Mouse (Mus musculus): ENCODE data around the gene Chchd2.
"Not testable (repeated sequence)": the region's sequence is repeated elsewhere in the genome, so short reads cannot be mapped to it uniquely, and the experiment has no call there.

Chchd2 gene

DNA sequence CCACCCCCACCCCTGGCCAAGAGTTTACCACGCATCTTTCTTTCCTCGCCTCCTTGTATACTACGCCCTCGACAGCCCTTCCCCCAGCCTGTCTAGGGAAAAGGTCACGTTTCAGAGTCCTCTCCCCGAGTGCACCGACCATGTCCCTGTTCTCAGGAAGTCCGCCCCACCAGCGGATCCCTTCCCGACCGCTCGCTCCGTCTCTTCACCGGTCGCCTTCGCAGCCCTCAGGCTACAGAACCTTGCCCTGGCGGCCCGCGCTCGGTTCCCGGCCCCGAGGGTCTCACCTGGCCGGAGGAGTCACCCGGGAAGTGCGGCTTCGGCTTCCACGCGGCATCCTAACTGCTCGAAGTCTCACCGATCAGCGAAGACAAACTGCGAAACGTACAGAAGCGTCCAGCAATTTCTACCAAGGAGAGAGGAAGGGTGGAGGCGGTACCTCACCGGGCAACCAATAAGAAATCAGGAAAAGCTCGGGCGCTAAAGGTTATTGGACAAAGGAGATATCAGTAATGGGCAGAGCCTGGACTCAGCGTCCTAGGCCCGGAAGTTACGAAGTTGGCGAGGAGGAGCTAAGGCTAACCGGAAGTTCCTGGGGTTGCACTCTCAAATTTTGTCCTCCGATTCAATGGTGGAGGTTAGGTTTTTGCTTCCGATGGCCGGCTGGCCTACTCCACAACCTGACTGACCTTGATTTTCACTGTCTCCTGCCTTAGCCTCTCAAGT is at the start of gene Chchd2:
Gene Chchd2 (minus strand): TSS at position 560 of the 726 bp plus-strand sequence.
- peak; percentile 99 for DNase-seq (ENCODE audit: low read depth, low spot score)

DNA sequence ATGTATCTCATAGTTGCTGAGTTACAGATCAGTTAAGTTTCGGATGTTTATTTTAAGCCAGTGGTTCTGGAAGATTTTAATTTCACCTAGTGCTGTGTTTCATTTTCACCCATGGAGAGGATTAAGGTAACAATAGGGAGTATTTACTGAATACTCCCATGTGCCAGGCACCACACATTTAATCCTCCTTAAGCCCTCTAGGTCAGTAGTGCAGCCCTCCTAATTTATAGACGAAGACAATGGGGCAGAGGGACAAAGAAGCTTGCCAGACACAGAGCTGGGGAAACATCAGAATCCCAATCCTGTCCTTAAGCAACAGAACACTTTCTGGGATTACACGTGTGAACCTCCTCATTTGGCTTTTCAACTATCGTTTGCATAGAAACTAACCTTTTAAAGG is 49.7 kb upstream of the Chchd2 start:
- DNase-seq (ENCODE audit: low read depth, low spot score) = no peak

DNA sequence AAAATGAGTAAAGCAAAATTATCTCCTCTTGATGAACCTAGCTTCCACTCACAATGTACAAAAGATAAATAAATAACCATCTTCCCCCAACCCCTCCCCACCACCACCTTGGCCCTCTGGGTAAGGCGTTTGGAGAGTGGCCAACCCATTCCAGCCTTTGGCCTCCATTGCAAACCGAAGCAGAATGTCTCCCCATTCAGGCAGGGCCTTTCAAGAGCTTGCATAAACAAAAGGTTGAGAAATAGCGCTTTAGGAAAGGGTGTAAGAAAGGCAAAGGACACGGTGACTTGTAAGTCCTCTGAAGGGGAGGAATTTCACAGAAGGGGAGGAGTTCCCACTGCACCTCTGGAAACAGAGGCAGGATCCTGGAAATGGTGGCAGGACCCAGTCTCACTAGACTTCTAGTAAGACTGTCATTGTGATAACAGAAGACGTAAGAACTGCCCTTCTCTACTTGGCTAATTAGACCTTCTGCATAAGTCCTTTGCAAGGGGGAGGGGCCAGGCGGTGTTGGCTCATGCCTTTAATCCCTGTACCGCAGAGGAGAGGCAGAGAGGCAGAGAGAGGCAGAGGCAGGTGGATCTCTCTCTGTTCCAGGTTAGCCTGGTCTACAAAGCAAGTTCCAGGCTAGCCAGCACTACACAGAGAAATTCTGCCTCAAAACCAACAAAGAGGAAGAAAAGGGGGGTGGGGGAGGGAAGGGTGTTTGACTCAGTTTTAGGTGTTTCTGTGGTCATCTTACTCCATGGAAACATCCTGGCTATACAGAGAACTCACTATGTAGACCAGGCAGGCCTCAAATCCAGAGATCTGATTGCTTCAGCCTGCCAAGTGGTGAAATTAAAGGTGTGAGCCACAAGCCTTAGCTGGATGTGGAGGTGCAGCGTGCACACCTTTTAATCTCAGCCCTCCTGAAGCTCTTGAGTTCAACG is 42.9 kb upstream of the Chchd2 start:
- DNase-seq (ENCODE audit: low read depth, low spot score) = no peak

DNA sequence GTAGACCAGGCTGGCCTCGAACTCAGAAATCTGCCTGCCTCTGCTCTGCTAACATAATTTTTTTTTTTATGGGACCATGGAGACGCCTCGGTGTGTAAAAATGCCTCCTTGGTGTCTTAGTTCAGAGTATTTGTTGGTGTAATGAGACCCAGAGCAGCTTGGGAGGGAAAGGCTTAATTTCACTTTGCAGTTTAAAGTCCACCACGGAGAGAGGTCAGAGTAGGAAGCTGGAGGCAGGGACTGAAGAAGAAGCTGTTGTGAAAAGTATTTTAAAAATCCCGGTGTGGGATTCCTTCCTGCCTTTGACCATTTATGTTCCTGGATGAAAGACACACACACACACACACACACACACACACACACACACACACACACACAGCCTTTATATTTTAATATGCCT is 38.7 kb upstream of the Chchd2 start:
- DNase-seq (ENCODE audit: low read depth, low spot score) = no peak

DNA sequence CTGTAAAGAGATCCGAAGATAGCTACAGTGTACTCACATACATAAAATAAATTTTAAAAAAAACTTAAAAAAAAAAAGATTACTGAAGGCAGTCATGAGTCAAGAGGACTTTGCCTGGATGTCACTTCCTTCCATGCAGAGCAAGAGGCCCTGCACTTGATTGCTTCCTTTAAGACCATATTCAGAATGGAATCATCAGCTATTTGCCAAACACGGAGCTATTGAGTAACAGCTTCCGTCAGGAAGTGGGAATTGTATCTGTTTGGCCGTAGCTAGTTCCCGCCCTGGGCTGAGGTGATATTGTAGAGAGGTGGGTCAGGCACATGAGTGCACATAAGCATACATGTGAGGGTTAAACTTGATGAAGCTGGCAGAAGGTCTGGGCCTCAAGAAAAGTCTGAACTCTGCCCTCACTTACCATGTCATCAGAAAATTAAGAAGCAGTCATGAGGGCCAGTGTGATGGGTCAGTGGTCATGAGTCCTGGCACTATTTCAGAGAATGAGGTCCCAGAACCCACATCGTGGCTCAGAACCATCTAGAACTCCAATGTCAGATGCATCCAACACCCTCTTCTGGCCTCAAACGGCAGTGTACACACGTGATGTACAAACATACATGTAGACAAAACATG is 37.7 kb upstream of the Chchd2 start:
- DNase-seq (ENCODE audit: low read depth, low spot score) = no peak

DNA sequence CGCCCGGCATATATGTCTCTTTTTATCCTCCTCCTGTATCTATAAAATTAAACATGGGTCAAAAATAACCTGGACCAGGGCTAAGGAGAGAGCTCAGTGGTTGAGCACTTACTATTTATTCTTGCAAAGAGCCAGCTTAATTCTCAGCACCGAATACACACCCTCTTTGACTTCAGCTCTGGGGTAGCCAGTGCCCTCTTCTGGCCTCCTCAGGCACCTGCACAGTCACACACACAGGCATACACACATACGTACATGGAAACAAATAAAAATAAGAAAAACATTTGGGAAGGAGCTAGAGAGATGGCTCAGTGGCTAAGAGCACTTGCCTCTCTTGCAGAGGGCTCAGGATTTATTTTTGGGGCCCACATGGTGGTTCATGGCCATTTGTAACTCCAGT is 34.7 kb upstream of the Chchd2 start:
- no peak for DNase-seq (ENCODE audit: low read depth, low spot score)

DNA sequence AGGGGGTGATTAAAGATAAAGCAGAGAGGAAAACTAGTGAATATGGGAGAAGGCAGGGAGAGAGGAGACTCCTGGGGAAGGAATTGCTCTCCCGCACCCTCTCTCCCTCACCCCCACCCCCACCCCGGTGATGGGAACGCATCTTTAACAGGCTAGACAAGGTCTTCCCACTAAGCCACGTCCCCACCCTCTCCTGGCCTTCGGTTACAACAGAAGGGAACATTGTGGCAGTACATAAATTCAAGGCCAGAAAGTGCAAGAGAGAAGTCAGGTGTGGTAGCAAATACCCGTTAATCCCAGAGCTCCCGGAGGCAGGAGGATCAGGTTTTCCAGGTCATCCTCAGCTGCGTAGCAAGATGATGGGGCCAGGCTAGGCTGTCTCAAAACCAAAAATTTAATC is 32.0 kb upstream of the Chchd2 start:
- no peak for DNase-seq (ENCODE audit: low read depth, low spot score)

DNA sequence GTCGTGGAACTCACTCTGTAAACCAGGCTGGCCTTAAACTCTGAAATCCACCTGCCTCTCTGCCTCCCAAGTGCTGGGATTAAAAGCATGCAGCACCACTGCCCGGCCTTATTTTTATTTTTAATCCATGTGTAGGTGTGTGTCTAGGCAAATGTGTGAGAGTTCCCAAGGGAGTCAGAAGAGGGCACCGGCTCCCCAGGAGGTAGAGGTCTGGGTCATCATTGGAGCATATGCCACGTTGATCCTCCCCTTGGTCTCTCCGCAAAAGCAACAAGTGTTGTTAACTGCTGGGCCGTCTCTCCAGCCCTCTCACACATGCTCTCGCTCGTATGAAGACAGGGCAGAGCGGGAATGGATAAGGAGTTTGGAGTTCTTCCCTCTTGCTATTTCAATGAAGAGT is 31.5 kb upstream of the Chchd2 start:
- DNase-seq (ENCODE audit: low read depth, low spot score) = no peak

DNA sequence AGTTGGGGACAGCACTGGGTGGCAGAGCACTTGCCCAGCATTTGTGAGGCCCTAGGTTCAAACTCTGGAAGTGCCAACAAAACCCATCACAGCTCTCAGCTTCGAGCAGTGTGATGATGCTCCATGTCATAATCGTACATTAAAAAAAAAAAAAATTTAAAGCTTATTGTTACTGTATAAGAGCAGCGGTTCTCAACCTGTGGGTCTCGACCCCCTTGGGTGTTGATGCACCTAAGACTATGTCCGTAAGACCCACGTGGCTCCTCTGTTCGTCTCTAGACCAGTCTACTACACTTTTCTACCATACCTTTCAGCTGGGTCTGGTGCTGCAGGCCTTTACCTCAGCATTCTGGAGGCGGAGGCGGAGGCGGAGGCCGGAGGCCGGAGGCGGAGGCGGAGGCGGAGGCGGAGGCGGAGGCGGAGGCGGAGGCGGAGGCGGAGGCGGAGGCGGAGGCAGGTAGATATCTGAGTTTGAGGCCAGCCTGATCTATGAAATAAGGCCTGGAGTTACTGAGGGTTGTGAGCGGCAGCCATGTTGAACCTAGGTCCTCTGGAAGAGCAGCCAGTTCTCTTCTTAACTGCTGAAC is 30.9 kb upstream of the Chchd2 start:
- DNase-seq (ENCODE audit: low read depth, low spot score) = no peak

DNA sequence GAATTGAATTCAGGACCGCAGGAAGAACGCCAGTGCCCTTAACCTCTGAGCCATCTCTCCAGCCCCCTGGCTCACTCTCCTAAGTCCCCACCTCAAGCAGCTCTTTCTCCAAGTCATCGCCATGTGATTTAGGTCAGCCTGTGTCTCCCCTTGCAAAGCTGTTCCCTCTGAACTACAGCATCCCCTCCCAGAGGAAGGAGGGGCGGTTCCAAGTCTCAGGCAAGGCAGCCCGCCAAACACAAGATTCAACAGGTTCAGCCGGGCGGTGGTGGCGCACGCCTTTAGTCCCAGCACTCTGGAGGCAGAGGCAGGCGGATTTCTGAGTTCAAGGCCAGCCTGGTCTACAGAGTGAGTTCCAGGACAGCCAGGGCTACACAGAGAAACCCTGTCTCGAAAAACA is 28.2 kb upstream of the Chchd2 start:
- DNase-seq (ENCODE audit: low read depth, low spot score) = not testable (repeated sequence)

DNA sequence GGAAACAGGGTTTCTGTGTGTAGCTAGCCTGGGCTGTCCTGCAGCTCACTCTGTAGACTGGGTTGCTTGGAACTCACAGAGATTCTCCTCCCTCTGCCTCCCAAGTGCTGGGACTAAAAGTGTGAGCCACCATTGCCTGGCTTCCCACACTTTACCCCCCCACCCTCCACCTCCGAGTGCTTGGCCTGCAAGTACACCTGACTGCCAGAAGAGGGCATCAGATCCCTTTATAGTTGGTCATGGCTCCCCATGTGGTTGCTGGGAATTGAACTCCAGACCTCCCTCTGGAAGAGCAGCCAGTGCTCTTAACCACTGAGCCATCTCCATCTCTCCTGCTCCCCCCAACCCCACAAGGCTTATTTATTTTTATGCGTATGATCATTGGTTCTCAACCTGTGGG is 26.8 kb upstream of the Chchd2 start:
- DNase-seq (ENCODE audit: low read depth, low spot score) = no peak

DNA sequence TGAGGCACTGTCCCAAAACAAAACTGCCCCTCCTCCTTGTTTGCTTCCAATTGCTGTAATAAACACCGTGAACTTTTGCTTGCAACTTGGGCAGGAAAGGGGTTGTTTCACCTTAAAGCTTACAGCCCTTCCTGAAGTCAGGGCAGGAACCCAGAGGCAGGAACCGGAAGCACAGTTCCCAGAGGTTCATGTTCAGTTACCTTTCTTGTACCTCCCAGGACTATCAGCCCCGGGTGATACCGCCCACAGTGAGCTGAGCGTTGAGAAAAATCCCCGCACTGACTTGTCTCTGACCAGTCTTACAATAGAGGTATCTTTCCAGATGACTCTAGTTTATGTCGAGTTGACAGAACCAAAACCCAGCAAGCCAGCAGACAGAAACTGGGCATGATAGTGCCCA is 22.3 kb upstream of the Chchd2 start:
- DNase-seq (ENCODE audit: low read depth, low spot score) = no peak

DNA sequence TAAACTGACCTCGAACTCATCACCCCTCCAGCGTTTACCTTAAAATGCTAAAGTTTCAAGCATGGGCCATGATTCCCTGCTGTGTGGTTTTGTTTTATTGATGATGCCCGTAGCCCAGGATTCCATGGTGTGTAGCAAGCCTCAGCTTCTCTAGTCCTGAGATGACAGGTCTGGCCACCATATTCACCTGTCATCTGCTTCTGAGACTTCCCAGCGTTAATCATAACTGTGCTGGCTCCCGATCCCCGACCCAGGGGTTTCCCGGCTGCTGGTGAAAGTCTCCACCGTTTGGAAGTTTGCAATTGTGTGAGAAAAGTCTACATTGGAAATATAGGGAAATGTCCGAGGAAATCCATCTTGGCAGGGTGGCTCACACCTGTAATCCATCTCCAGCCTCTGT is 21.9 kb upstream of the Chchd2 start:
- DNase-seq (ENCODE audit: low read depth, low spot score) = no peak

DNA sequence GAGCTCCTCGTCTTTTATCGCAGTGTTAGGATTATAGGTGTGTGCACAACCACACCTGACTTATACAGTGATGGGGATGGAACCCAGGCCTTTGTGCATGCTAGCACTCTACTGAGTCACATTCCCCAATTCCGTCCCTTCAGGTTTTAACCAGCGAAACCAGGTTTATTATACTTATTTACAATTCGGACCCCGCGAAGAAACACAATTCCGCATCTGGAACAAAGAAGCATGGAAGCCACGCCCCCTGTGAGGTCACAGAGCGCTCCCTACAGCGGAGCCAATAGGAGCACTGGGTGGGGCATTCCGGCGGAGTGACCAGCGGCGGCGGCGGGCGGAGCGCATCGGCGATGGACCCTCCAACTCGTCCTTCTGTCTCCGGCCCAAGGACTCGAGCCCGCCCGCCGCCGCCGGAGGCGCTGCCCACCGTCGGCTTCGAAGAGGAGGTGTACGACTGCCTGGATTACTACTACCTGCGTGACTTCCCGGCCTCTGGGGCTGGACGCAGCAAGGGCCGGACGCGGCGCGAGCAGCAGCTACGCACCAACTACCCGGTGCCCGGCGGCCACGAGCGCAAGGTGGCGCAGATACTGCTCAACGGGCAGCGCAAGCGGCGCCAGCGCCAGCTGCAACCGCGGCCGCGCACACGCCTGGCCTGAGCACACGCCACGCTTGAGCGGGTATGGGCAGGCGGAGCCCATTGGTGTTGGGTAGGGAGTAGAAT is 21.1 kb upstream of the Chchd2 start, which contains the start of gene Nupr1l:
Gene Nupr1l (plus strand): TSS at position 299 of the 724 bp plus-strand sequence.
- peak; percentile 55 for DNase-seq (ENCODE audit: low read depth, low spot score)

DNA sequence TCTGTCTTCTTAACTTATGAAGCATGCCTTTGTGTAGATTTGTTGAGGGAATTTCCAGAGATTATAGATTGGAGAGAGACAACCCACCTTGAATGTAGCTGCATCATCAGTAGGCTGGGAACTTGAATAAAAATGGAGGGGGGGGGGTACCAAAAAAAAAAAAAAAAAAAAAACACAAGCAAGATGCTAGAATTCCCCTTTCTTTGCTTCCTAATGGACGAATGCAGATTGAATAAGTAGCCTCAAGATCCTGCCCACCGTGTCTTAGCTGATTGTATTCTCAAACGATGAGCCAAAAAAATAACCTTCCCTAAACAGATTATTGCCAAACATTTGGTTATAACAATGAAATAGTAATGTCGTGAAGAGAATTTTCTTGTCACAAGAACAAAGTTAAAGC is 20.5 kb upstream of the Chchd2 start:
- DNase-seq (ENCODE audit: low read depth, low spot score) = no peak

DNA sequence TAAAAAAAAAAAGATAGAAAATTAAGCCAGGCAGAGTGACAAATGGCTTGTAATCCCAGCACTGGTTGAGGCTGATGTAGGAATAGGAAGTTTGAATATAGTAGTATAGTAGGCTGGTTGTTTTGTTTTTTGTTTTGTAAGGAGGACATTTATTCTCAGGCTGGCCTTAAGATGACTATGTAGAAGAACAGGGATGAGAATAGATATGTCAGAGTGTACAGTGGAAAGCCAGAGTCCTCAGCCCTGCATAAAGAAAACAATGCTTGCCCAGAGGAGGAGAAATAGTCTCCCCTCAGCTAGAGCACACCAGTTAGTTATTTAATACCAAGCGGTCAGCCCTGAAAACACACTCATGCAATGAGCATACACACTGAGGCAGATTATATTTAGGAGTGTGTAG is 11.2 kb upstream of the Chchd2 start, which contains the start of gene Phkg1:
Gene Phkg1 (minus strand): TSS at position 101 of the 400 bp plus-strand sequence.
- no peak for DNase-seq (ENCODE audit: low read depth, low spot score)

DNA sequence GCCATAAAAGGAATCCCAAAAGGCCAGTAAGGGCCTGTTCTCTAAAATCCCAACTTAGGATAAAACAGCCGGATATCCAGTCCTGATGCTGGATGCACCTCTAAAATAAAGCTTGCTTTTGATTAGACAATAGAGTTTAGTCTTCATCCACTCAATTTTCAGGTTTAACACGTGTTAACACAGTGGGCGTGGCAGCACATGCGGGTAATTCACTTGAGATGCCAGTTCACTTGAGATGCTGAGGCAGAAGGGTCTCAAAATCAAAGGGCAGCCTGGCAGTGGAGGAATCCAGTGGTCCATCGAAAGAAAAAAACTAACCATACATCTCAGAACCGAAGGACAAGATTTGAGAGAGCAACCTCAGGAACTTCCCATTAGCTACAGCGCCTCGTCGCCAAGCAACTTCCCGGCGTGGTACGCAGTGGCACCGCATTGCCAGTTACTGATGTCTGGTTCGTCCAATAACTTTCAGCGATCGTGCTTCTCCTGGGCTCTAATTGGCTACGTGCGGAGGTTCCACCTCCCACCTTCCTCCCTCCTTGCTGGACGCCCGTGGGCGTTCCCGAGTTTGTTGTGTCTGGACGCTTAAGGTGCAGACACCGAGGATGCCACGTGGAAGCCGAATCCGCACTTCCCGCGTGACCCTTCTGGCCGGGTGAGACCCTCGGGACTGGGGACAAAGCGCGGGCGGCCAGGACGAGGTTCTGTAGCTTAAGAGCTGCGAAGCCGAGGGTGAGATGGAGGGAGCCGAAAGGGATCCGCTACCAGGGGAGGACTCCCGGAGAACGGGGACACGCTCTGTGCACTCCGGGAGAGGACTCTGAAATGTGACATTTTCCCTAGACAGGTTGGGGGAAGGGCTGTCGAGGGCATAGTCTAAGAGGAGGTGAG is 8.2 kb upstream of the Chchd2 start, which contains the start of gene Zbed5:
Gene Zbed5 (plus strand): TSS at position 526 of the 891 bp plus-strand sequence.
- DNase-seq (ENCODE audit: low read depth, low spot score) = peak; percentile 95

DNA sequence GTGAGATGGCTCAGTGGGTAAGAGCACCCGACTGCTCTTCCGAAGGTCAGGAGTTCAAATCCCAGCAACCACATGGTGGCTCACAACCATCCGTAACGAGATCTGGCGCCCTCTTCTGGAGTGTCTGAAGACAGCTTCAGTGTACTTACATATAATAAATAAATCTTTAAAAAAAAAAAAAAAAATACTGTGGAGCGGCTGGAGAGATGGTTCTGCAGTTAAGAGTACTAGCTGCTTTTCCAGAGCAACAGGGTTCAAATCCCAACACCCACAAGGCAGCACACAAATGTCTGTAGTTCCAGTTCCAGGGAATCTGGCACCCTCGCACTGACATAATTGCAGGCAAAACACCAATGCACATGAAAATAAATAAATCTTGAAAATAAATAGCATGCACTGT is 3.1 kb upstream of the Chchd2 start:
- not testable (repeated sequence) for DNase-seq (ENCODE audit: low read depth, low spot score)

DNA sequence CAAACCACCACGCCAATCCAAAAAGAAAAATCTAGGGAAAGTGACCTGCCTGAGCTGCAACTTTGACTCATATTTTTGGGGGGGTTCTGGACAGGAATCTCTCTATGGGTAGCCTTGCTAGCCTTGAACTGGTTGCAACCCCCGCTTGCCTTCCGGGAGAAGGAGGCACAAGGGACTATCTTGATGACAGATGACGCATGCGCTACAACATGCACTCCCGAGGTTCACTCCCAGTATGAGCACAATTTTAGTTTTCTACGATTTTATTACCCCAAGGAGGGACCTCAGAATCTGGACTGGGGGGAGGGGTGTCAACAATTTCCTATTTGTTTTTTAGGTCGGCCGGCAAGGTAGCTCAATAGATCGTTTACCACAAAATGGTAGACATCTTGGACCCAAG is 999 bp downstream of the Chchd2 start:
- DNase-seq (ENCODE audit: low read depth, low spot score) = no peak

DNA sequence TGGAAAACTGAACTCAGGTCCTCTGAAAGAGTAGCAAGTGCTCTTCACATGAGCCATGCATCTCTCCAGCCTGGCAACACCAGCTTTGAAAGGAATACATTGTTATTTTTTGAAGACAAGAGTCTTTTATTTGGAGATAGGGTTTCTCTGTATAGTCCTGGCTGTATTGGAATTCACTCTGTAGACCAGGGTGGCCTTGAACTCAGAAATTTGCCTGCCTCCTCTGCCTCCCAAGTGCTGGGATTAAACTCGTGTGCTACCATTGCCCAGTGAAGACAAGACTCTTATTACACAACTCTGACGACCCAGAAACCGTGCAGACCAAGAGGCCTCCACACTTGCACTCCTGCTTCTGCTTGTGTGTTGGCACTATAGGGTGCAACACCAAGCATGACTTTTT is 7.4 kb downstream of the Chchd2 start:
- no peak for DNase-seq (ENCODE audit: low read depth, low spot score)
